Mouse (Mus musculus) kidney, embryonic 15.5 days (tissue): ENCODE results near the gene 2310022A10Rik. TPM values are rescaled to one million over a fixed set of nuclear protein-coding genes. Genes with fewer than 3 reads are reported as not detected.

ENCODE experiments used
- ATAC-seq: fragments of 200-750 bp; cut with Nextera tagmentation; replicated peaks from 2 replicates; pipeline ENCODE4 v1.8.0; 2017; ENCODE audit warnings: moderate TSS enrichment; ENCODE audit not compliant: low FRiP score
- H3K27ac ChIP-seq: fragments of 300-500 bp; sonication (generic); 2 replicates; pipeline ENCODE4 v1.5.1; 2015; ENCODE audit warnings: mild to moderate bottlenecking, inconsistent platforms
- H3K27me3 ChIP-seq: fragments of 300-500 bp; sonication (generic); 2 replicates; pipeline ENCODE4 v1.6.1; 2015; ENCODE audit warnings: inconsistent platforms
- H3K36me3 ChIP-seq: fragments of 300-500 bp; sonication (generic); 2 replicates; pipeline ENCODE4 v1.6.1; 2015; ENCODE audit warnings: inconsistent platforms
- H3K4me1 ChIP-seq: fragments of 300-500 bp; sonication (generic); 2 replicates; pipeline ENCODE4 v1.6.1; 2015; ENCODE audit warnings: inconsistent platforms
- H3K4me2 ChIP-seq: fragments of 300-500 bp; sonication (generic); 2 replicates; pipeline ENCODE4 v1.6.1; 2015; ENCODE audit warnings: moderate library complexity, mild to moderate bottlenecking, inconsistent platforms
- H3K4me3 ChIP-seq: fragments of 300-500 bp; sonication (generic); replicated peaks from 2 replicates; pipeline ENCODE4 v1.5.1; 2015; ENCODE audit warnings: mild to moderate bottlenecking, inconsistent platforms
- H3K9ac ChIP-seq: fragments of 300-500 bp; sonication (generic); 2 replicates; pipeline ENCODE4 v1.6.1; 2015; ENCODE audit warnings: mild to moderate bottlenecking, inconsistent platforms
- H3K9me3 ChIP-seq: fragments of 300-500 bp; sonication (generic); replicated peaks from 2 replicates; pipeline ENCODE4 v1.6.1; 2016; ENCODE audit warnings: inconsistent platforms
- WGBS: fragments of 180-500 bp; shearing (Covaris S2); methylation state at CpG from one replicate; pipeline ENCODE4 v1.1.7; 2015; ENCODE audit warnings: mixed read lengths; 5-methylcytosine and 5-hydroxymethylcytosine counted together
- polyA plus RNA-seq: library from polyadenylated mRNA; unstranded; fragments of >200 nt; fragmentation: Nextera tagmentation; extraction: Ambion mirVana; gene quantifications from 2 replicates; pipeline ENCODE4 v1.2.1, GENCODE M21; 2015

Gene 2310022A10Rik
- polyA plus RNA-seq = 26.9 and 29.4 TPM in 2 replicates

DNA sequence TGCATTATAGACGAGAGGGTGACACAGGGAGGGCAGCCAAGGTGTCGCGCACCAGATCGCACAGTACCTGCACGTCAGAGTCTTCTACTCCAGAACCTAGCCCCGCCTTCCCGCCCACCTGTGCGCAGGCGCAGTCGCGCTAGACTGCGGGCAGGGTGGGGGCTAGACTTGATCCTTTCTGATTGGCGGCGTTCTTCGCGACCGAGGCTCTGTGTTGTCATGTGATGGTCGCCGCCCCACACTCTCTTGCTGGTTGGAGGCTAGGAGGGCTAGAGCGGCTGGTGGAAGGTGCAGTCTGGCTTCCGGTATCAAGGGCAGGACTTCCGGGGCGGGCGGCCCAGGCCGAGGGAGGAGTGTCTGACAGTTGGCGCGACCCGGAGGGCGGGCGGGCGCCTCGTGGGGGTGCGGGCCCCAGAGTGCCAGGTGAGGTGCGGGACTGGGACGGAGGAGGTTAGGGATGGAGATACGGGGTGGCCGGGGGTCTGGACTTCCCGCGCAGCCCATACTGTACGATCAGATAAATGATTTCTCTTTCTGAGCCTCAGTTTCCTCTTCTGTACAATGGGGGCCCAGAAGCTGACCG lies at the start of gene 2310022A10Rik, which contains the start of gene Pld3:
Gene 2310022A10Rik (plus strand): TSS at position 303 of the 583 bp plus-strand sequence.
Gene Pld3 (minus strand): TSS at position 288 of the 583 bp plus-strand sequence.
- ATAC-seq = peak; percentile 100
- Histone ChIP-seq H3K4me1 (peaks cover 15% of the 10 kb centered on the region), H3K27me3 (no peaks in the 10 kb centered on the region), H3K9ac (peak within 1 kb of the TSS; percentile 65), H3K4me3 (peak within 1 kb of the TSS; percentile 74), H3K27ac (peak within 1 kb of the TSS; percentile 43), H3K4me2 (peak within 1 kb of the TSS; percentile 71), H3K36me3 (peaks cover 13% of the 10 kb centered on the region), H3K9me3 (no peaks in the 10 kb centered on the region)
- WGBS = under 1% methylated on average over 41 of the region's 41 CpGs

DNA sequence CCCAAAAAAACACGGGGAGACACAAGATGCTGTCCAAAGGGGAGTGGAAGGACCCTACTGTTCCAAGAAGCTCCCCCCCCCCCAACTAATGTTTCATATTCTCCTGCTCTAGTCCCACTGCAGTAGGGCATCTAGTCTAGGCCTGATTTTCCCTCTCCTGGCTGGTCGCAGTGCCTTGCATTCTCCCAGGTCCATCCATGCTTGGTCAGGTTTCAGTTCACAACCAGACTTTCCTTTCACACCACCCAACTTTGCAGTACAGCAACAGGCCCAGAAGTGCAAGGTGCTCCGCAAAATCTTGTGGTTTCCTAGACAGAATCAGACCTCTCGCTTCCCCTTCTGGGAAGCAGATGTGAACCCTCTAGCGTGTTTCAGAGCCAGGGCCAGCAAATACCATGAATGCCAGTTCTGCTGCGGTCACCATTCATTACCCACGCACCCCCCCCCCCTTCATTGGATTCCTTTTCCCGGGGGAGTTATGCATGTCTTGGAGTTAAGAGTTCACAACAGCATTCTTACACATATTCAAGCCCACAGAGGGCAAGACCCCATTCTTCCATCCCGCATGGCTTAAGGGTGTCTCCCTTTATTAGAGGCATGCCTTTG lies 46.2 kb upstream of the 2310022A10Rik start:
- ATAC-seq = no peak
- Histone ChIP-seq H3K4me3 (peak overlapping the region; percentile 66), H3K27ac (peak overlapping the region; percentile 100), H3K9ac (peak overlapping the region; percentile 72; the same call in 1 of the 2 replicates), H3K4me1 (peaks cover 27% of the 10 kb centered on the region), H3K27me3 (no peaks in the 10 kb centered on the region), H3K36me3 (no peaks in the 10 kb centered on the region), H3K9me3 (no peaks in the 10 kb centered on the region), H3K4me2 (peak overlapping the region; percentile 77)
- 33% methylated on average over 9 of the region's 9 CpGs for WGBS

DNA sequence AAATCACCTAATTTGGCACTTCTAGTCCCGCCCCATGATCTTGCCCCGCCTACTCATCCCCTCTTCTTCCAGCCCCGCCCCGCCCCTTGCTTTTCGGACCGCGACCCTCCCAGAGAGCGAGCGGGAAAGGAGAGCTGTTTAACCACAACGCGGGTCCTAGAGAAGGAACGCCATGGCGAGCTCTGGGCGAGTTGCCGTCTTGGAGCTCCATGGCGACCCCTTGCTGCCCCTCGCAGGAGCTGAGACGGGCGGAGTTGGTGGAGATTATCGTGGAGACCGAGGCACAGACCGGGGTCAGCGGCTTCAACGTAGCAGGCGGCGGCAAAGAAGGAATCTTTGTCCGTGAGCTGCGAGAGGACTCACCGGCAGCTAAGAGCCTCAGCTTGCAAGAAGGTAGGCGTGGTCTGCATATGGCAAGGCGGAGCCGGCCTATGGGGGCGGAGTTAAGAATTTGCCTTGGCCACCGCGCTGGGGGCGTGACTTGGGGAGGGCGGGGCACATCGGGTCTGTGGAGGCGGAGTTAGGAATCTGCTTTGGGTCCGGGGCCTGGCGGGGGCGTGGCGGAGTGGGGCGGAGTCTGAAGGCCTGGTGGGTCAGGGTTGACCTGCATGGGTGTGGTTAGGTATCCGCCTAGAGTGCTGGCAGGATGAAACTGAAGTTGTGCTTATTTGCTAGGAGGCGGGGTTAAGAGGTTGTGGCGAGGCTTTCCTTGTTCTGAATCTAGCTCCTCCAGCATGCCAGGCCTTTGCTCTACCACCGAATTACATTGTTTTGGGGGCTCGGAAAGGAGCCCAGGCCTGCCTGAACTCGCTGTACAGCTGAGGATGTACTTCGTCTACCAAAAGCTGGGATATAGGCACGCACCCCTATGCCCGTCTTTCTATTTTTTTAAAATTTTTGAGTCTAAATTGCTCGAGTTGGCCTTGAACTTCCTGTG lies 45.1 kb upstream of the 2310022A10Rik start:
- H3K4me2 ChIP-seq = peak overlapping the region; percentile 77
- ATAC-seq = peak; percentile 94
- no peaks in the 10 kb centered on the region for H3K9me3 ChIP-seq
- H3K27me3 ChIP-seq = no peaks in the 10 kb centered on the region
- H3K27ac ChIP-seq = peak overlapping the region; percentile 100
- H3K9ac ChIP-seq = peak overlapping the region; percentile 72
- no peaks in the 10 kb centered on the region for H3K36me3 ChIP-seq
- H3K4me3 ChIP-seq = peak overlapping the region; percentile 66
- under 1% methylated on average over 54 of the region's 54 CpGs for WGBS
- H3K4me1 ChIP-seq = peaks cover 25% of the 10 kb centered on the region

DNA sequence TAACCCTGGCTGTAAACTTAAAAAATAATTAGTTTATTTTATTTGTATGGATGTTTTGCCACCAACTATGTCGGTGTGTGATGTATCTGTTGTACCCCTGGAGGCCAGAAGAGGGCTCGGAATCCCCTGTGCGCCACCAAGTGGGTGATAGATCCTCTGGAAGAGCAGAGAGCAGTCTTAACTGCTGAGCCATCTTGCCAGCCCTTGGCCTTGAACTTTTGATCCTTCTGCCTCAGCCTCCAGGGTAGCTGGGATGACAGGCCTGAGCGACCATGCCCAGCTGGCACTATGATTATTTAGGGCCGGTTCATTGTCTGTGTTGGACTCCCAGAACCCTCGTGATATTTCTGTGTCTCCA lies 44.4 kb upstream of the 2310022A10Rik start:
- peaks cover 24% of the 10 kb centered on the region for H3K4me1 ChIP-seq

DNA sequence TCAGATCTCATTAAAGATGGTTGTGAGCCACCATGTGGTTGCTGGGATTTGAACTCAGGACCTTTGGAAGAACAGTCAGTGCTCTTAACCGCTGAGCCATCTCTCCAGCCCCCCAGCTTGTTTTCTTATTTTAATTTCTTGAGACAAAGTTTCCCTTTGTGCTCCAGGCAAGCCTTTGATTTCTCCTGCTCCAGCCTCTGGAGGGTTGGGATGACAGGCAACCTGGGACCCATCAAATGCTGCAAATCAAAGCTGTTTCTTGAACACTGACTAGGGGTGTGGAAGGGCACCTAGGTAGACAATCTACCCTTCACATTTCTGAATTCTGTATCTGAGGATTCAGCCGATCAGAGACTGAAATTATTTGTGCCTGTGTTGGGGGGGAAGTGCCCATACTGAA lies 42.2 kb upstream of the 2310022A10Rik start:
- no peaks in the 10 kb centered on the region for H3K9me3 ChIP-seq
- 85% methylated on average over 2 of the region's 2 CpGs for WGBS
- no peak for ATAC-seq
- H3K9ac ChIP-seq = no peak overlapping the region
- H3K4me1 ChIP-seq = peaks cover 30% of the 10 kb centered on the region
- no peak overlapping the region for H3K27ac ChIP-seq
- no peaks in the 10 kb centered on the region for H3K27me3 ChIP-seq
- no peaks in the 10 kb centered on the region for H3K36me3 ChIP-seq
- no peak overlapping the region for H3K4me2 ChIP-seq
- H3K4me3 ChIP-seq = no peak overlapping the region

More for the DNA sequence above, 44.4 kb upstream of the 2310022A10Rik start:
- peak overlapping the region; percentile 66 for H3K4me3 ChIP-seq
- peak overlapping the region; percentile 100 for H3K27ac ChIP-seq
- peak; percentile 74 for ATAC-seq
- peak overlapping the region; percentile 77 for H3K4me2 ChIP-seq
- 0 out of 2 replicates have a peak overlapping the region, but pooled peaks have one; percentile 17 for H3K9ac ChIP-seq
- H3K27me3 ChIP-seq = no peaks in the 10 kb centered on the region
- WGBS = 25% methylated on average over 6 of the region's 6 CpGs
- no peaks in the 10 kb centered on the region for H3K36me3 ChIP-seq
- no peaks in the 10 kb centered on the region for H3K9me3 ChIP-seq

DNA sequence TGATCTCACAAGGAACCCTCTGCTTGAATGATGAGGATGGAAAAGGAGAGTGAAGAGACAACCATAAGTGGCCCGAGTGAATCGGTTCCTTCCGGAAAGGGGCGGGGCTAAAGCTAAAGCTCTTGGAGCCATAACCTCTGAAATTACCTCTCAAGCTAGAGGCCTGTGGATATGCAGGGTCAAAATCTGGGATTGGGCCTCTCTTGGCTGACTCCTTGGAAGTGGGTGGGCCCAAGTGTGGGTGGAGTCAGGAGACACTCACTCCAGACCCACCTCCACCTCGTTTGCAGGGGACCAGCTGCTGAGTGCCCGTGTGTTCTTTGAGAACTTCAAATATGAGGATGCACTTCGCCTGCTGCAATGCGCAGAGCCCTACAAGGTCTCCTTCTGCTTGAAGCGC lies 38.1 kb upstream of the 2310022A10Rik start:
- Histone ChIP-seq H3K4me3 (no peak overlapping the region), H3K9ac (no peak overlapping the region), H3K27ac (no peak overlapping the region), H3K4me1 (peaks cover 6% of the 10 kb centered on the region), H3K9me3 (no peaks in the 10 kb centered on the region), H3K27me3 (no peaks in the 10 kb centered on the region), H3K4me2 (no peak overlapping the region), H3K36me3 (0 out of 2 replicates have a peak, but pooled peaks cover 12% of the 10 kb centered on the region)
- ATAC-seq = no peak
- WGBS = 67% methylated on average over 9 of the region's 9 CpGs

DNA sequence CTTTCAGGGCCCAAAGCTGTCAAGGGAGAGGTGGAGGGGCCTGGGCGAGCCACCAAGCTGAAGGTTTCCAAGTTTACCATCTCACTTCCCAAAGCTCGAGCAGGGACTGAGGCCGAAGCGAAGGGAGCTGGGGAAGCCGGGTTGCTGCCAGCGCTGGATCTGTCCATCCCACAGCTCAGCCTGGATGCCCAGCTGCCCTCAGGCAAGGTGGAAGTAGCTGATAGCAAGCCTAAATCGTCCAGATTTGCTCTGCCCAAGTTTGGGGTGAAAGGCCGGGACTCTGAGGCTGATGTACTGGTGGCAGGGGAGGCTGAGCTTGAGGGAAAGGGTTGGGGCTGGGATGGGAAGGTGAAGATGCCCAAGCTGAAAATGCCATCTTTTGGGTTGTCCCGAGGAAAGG lies 34.7 kb upstream of the 2310022A10Rik start:
- no peak overlapping the region for H3K4me3 ChIP-seq
- no peak overlapping the region for H3K9ac ChIP-seq
- 0 out of 2 replicates have a peak, but pooled peaks cover 12% of the 10 kb centered on the region for H3K36me3 ChIP-seq
- H3K27ac ChIP-seq = no peak overlapping the region
- H3K4me2 ChIP-seq = no peak overlapping the region
- H3K9me3 ChIP-seq = no peaks in the 10 kb centered on the region
- H3K27me3 ChIP-seq = no peaks in the 10 kb centered on the region
- no peak for ATAC-seq
- peaks cover 6% of the 10 kb centered on the region for H3K4me1 ChIP-seq
- WGBS = 87% methylated on average over 9 of the region's 9 CpGs

DNA sequence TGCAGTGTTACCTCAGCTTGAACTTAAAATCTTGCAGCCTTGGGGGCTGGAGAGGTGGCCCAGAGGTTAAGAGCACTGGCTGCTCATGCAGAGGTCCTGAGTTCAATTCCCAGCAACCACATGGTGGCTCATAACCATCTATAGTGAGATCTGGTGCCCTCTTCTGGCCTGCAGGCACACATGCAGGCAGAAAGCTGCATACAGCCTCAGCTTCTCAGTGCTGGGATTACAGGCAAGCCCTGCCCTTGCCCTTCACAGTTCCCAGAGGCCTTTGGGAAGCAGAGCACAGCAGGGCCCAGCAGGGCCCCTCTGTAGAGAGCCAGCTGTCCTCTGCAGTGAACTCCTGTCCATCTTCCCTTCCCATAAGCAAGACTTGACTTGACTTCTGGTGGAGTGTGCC lies 32.9 kb upstream of the 2310022A10Rik start:
- Histone ChIP-seq H3K9me3 (no peaks in the 10 kb centered on the region), H3K4me1 (peaks cover 1% of the 10 kb centered on the region), H3K27me3 (no peaks in the 10 kb centered on the region), H3K27ac (no peak overlapping the region), H3K4me2 (no peak overlapping the region), H3K4me3 (no peak overlapping the region), H3K9ac (no peak overlapping the region), H3K36me3 (0 out of 2 replicates have a peak, but pooled peaks cover 12% of the 10 kb centered on the region)
- ATAC-seq = no peak

DNA sequence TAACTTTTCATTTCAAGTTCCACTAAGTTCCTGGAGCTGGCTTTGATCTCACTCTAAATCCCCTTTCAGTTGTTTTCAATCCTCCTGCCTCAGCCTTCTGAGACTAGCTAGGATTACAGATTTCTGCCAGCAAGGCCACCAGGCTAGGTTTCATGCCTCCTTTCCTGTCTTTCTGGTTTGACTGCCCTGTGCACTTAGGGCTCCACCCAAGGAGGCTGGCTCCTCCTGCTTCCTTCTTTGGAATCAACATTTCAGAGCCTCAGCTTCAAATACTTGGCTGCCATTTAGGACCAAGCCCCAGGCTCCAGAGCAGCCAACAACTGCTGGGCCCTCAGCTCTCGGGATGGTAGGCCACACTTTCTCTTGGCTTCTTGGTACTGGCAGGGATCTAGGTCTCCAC lies 32.4 kb upstream of the 2310022A10Rik start:
- no peak for ATAC-seq
- Histone ChIP-seq H3K36me3 (0 out of 2 replicates have a peak, but pooled peaks cover 12% of the 10 kb centered on the region), H3K4me2 (no peak overlapping the region), H3K27ac (no peak overlapping the region), H3K27me3 (no peaks in the 10 kb centered on the region), H3K9ac (no peak overlapping the region), H3K4me3 (no peak overlapping the region), H3K9me3 (no peaks in the 10 kb centered on the region), H3K4me1 (no peaks in the 10 kb centered on the region)
- WGBS = 74% methylated on average over 1 of the region's 1 CpGs

DNA sequence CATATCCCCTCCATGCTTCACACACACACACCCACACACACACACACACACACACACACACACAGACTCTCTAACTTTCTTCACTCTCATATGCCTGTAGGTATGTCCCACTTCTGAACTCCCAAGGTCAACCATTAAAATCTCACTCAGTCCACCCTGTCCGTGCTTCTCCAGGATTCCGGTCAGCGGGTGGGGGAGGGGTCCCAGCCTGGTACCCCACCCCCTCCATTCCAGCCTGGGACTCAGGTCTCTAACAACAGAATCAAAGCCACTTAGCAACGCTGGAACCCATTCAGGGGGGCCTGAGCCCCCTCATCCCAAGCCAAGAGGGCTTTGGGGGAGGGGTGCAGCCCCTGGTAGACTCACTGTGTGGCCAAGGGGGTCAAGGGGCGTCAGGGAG lies 30.1 kb upstream of the 2310022A10Rik start, which contains the start of gene Hipk4:
Gene Hipk4 (plus strand): TSS at position 301 of the 400 bp plus-strand sequence.
- Histone ChIP-seq H3K4me1 (no peaks in the 10 kb centered on the region), H3K27ac (no peak within 1 kb of the TSS), H3K4me3 (no peak within 1 kb of the TSS), H3K4me2 (no peak within 1 kb of the TSS), H3K36me3 (0 out of 2 replicates have a peak, but pooled peaks cover 3% of the 10 kb centered on the region), H3K27me3 (no peaks in the 10 kb centered on the region), H3K9me3 (no peaks in the 10 kb centered on the region), H3K9ac (no peak within 1 kb of the TSS)
- ATAC-seq = no peak
- 56% methylated on average over 5 of the region's 5 CpGs for WGBS

DNA sequence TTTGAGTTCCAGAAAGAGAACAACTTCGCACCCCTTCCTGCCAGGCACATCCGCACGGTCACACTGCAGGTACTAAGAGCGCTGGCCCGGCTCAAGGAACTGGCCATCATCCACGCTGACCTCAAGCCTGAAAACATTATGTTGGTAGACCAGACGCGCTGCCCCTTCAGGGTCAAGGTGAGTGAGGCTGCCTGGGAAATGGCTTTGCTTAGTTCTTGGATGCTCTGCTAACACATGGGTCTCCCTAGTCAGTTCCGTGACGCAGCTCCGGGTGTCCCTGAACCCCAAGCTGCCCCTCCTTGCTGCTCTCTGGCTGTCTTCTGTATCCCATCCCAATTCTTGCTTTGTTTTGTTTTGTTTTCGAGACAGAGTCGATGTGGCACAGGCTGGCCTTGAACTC lies 29.2 kb upstream of the 2310022A10Rik start:
- H3K9me3 ChIP-seq = no peaks in the 10 kb centered on the region
- H3K4me1 ChIP-seq = no peaks in the 10 kb centered on the region
- no peak for ATAC-seq
- 93% methylated on average over 13 of the region's 13 CpGs for WGBS
- no peak overlapping the region for H3K9ac ChIP-seq
- no peak overlapping the region for H3K4me3 ChIP-seq
- H3K27me3 ChIP-seq = no peaks in the 10 kb centered on the region
- H3K4me2 ChIP-seq = no peak overlapping the region
- H3K27ac ChIP-seq = no peak overlapping the region
- H3K36me3 ChIP-seq = 0 out of 2 replicates have a peak, but pooled peaks cover 3% of the 10 kb centered on the region
